Mouse (Mus musculus): Measurements from ENCODE around the gene Med13.

- TF ChIP-seq POLR2A (IDR thresholded peaks at IDR 0.05; ENCODE audit: low read depth, low read length) = no peak
- TF ChIP-seq CTCF (conservative IDR thresholded peaks at IDR 0.05; ENCODE audit: insufficient read depth, insufficient read length, low read depth, low read length) = no peak
Measured at GRCm38 (mm10) chr11:86387121-86387893, 29.9 kb upstream of the Med13 start.

All from kidney, adult 2 months (tissue).